Mouse (Mus musculus) liver, embryonic 14.5 days (tissue): ENCODE data around the gene a. TPM values are rescaled to one million over a fixed set of nuclear protein-coding genes. Genes with fewer than 3 reads are reported as not detected.

Experiments used
- ATAC-seq: fragments of 200-750 bp; cut with Nextera tagmentation; 2 replicates; pipeline ENCODE4 v1.8.0; 2017; ENCODE audit warnings: moderate number of reproducible peaks, mild to moderate bottlenecking, moderate library complexity; ENCODE audit not compliant: insufficient read depth
- DNase-seq, 3 experiments: peaks; one replicate each; pipeline ENCODE4 v3.0.0-alpha.2; 2012 to 2013; ENCODE audit warnings: low read depth in 3 of 3, low spot score in 3 of 3
- H3K27ac ChIP-seq: fragments of 300-500 bp; sonication (generic); 2 replicates; pipeline ENCODE4 v1.5.1; 2014; ENCODE audit warnings: moderate library complexity, mild to moderate bottlenecking, control low read depth, inconsistent platforms
- H3K27me3 ChIP-seq: fragments of 300-500 bp; sonication (generic); 2 replicates; pipeline ENCODE4 v1.6.1; 2014; ENCODE audit warnings: mild to moderate bottlenecking, low read length, moderate library complexity; ENCODE audit not compliant: control insufficient read depth, insufficient read depth
- H3K36me3 ChIP-seq: fragments of 300-500 bp; sonication (generic); replicated peaks from 2 replicates; pipeline ENCODE4 v1.6.1; 2014; ENCODE audit warnings: low read depth; ENCODE audit not compliant: control insufficient read depth, insufficient read depth
- H3K4me1 ChIP-seq, 2 experiments: fragments of 200-500 bp in 1 of 2; fragments of 300-500 bp in 1 of 2; sonication (generic) in 1 of 2; replicated peaks; 2 replicates each; pipeline ENCODE4 v1.6.1; 2012 to 2014; ENCODE audit warnings: antibody characterized with exemption in 1 of 2, inconsistent platforms in 1 of 2, low read length in 1 of 2; ENCODE audit not compliant: control insufficient read depth in 2 of 2, insufficient read depth in 2 of 2
- H3K4me2 ChIP-seq: fragments of 300-500 bp; sonication (generic); 2 replicates; pipeline ENCODE4 v1.6.1; 2014; ENCODE audit warnings: low read depth, mild to moderate bottlenecking, control low read depth, moderate library complexity
- H3K4me3 ChIP-seq, 2 experiments: fragments of 200-500 bp in 1 of 2; fragments of 300-500 bp in 1 of 2; sonication (generic) in 1 of 2; 2 replicates each; pipeline ENCODE4 v1.5.1; 2012 to 2014; ENCODE audit warnings: low read depth in 2 of 2, low read length in 2 of 2, mild to moderate bottlenecking in 2 of 2, control low read depth in 1 of 2, inconsistent platforms in 1 of 2, moderate library complexity in 1 of 2; ENCODE audit not compliant: insufficient read depth in 1 of 2
- H3K9ac ChIP-seq: fragments of 300-500 bp; sonication (generic); replicated peaks from 2 replicates; pipeline ENCODE4 v1.6.1; 2014; ENCODE audit warnings: mild to moderate bottlenecking, control low read depth, moderate library complexity
- H3K9me3 ChIP-seq: fragments of 300-500 bp; sonication (generic); 2 replicates; pipeline ENCODE4 v1.6.1; 2016; ENCODE audit warnings: low read length, mixed read lengths; ENCODE audit not compliant: control insufficient read depth
- CTCF ChIP-seq: IDR thresholded peaks from 2 replicates; pipeline ENCODE4 v1.5.1; 2016; ENCODE audit warnings: antibody characterized with exemption, low read depth, control low read depth
- EP300 ChIP-seq: IDR thresholded peaks from 2 replicates; pipeline ENCODE4 v1.6.1; 2016; ENCODE audit warnings: antibody characterized with exemption, low read depth
- WGBS: fragments of 180-500 bp; shearing (Covaris S2); extraction: QIAGEN DNeasy Blood & Tissue Kit; methylation state at CpG from one replicate; pipeline ENCODE4 v1.1.7; 2014; ENCODE audit not compliant: insufficient replicate concordance; 5-methylcytosine and 5-hydroxymethylcytosine counted together
- polyA plus RNA-seq, 2 experiments: library from polyadenylated mRNA; depleted of rRNA in 1 of 2; stranded (reverse) in 1 of 2; unstranded in 1 of 2; fragments of >200 nt; fragmentation: Nextera tagmentation in 1 of 2; extraction: Ambion mirVana in 1 of 2; gene quantifications; 2 replicates each; pipeline versions ENCODE4 v1.2.1 to v1.2.3; 2012 to 2014

a gene
- polyA plus RNA-seq, 2 experiments: 0.25 to 0.36 TPM

- Histone ChIP-seq H3K4me3 (no peak overlapping the region; a peak in 1 of 4 replicates), H3K4me1 (peaks cover 50 to 61% of the 10 kb centered on the region in 2 experiments), H3K4me2 (peak overlapping the region; percentile 84), H3K36me3 (peaks cover 12% of the 10 kb centered on the region), H3K27ac (peak overlapping the region; percentile 88), H3K27me3 (no peaks in the 10 kb centered on the region), H3K9ac (peak overlapping the region; percentile 4; the same call in 1 of the 2 replicates), H3K9me3 (no peaks in the 10 kb centered on the region)
- no peak for ATAC-seq
- 50% methylated on average over 6 of the region's 6 CpGs for WGBS
- no peak for DNase-seq
- TF ChIP-seq EP300: no peak
- TF ChIP-seq CTCF: no peak
Measured at GRCm38 (mm10) chr2:154789381-154789780, 1.8 kb upstream of the a start.

GRCm38 (mm10) chr2:154789977-154790655, 1.1 kb upstream of the a start:
- WGBS: 13% methylated on average over 14 of the region's 14 CpGs
- no peak for ATAC-seq

GRCm38 (mm10) chr2:154791661-154792642, 750 bp downstream of the a start:
- peak; percentile 29 for ATAC-seq
- H3K27me3 ChIP-seq: no peaks in the 10 kb centered on the region
- H3K36me3 ChIP-seq: peaks cover 34% of the 10 kb centered on the region
- TF ChIP-seq EP300 (no peak), CTCF (no peak)
- H3K4me3 ChIP-seq: peak overlapping the region; percentile 91 to 100
- WGBS: under 1% methylated on average over 58 of the region's 67 CpGs
- peaks cover 46 to 59% of the 10 kb centered on the region in 2 experiments for H3K4me1 ChIP-seq
- peak overlapping the region; percentile 84 for H3K27ac ChIP-seq
- peak; percentile 55 to 58 (median 57) for DNase-seq
- peak overlapping the region; percentile 86 for H3K4me2 ChIP-seq
- no peaks in the 10 kb centered on the region for H3K9me3 ChIP-seq
- peak overlapping the region; percentile 97 for H3K9ac ChIP-seq

More at GRCm38 (mm10) chr2:154789977-154790655, 1.1 kb upstream of the a start:
- TF ChIP-seq EP300 (no peak), CTCF (no peak)
- Histone ChIP-seq H3K27ac (peak overlapping the region; percentile 88), H3K4me2 (peak overlapping the region; percentile 84), H3K4me1 (peaks cover 55 to 67% of the 10 kb centered on the region in 2 experiments), H3K9me3 (no peaks in the 10 kb centered on the region), H3K9ac (peak overlapping the region; percentile 67), H3K4me3 (peak overlapping the region; percentile 57 to 91), H3K27me3 (no peaks in the 10 kb centered on the region), H3K36me3 (peaks cover 19% of the 10 kb centered on the region)
- DNase-seq: no peak

- Histone ChIP-seq H3K9ac (no peak overlapping the region), H3K27ac (no peak overlapping the region), H3K4me2 (no peak overlapping the region), H3K9me3 (no peaks in the 10 kb centered on the region), H3K36me3 (peaks cover 7% of the 10 kb centered on the region; the same call in 1 of the 2 replicates), H3K4me1 (peaks cover 20 to 28% of the 10 kb centered on the region in 2 experiments), H3K27me3 (no peaks in the 10 kb centered on the region), H3K4me3 (no peak overlapping the region)
- DNase-seq: no peak
- ATAC-seq: no peak
- 84% methylated on average over 1 of the region's 1 CpGs for WGBS
- TF ChIP-seq CTCF: no peak
- TF ChIP-seq EP300: no peak
Measured at GRCm38 (mm10) chr2:154803372-154803771, 12.2 kb downstream of the a start.
